Mouse (Mus musculus): ENCODE results near the gene Eral1. TPM values are rescaled to one million over a fixed set of nuclear protein-coding genes. Genes with fewer than 3 reads are reported as not detected.
"Not testable (repeated sequence)": the region's sequence is repeated elsewhere in the genome, so short reads cannot be mapped to it uniquely, and the experiment has no call there.

Gene Eral1
- polyA plus RNA-seq, 1 experiment: 34.0 TPM

- WGBS: under 1% methylated on average over 5 of the region's 5 CpGs
- TF ChIP-seq CTCF (IDR thresholded peaks at IDR 0.05; ENCODE audit: borderline replicate concordance, insufficient read depth, low read depth, low read length) (no peak), POLR2A (IDR thresholded peaks at IDR 0.05; ENCODE audit: borderline replicate concordance, insufficient read depth, low read length) (no peak)
- Histone ChIP-seq H3K27me3 (ENCODE audit: control insufficient read depth, insufficient read depth, low read length) (no peaks in the 10 kb centered on the region), H3K4me3 (replicated peaks; ENCODE audit: insufficient read depth, low read depth, low read length) (peak overlapping the region; percentile 16), H3K27ac (ENCODE audit: insufficient read depth, low read length) (peak overlapping the region; percentile 71), H3K4me1 (ENCODE audit: control insufficient read depth, insufficient read depth, low read length) (peaks cover 14% of the 10 kb centered on the region; the same call in 1 of the 2 replicates)
- peak; percentile 89 to 92 for DNase-seq
Observed at GRCm38 (mm10) chr11:78044758-78045251, 35.4 kb downstream of the Eral1 start.

DNA sequence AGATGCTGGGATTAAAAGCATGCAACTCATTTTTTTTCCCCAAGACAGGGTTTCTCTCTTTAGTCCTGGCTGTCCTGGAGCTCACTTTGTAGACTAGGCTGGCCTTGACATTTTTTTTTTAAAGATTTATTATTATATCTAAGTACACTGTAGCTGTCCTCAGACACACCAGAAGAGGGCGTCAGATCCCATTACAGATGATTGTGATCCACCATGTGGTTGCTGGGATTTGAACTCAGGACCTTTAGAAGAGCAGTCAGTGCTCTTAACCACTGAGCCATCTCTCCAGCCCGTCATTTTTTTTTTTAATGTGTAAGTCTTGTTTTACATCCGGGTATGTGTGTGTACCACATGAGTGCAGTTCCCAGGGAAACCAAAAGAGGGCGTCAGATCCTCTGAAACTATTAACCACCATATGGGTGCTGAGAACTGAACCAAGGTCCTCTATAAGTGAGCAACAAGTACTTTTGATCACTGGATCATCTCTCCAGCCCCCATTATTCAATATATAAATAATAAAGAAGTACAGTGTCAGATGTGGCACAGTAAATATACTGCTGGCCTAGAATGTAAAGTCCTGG is 37.8 kb downstream of the Eral1 start:
- H3K27me3 ChIP-seq (ENCODE audit: control insufficient read depth, insufficient read depth, low read length); H3K4me3 ChIP-seq (replicated peaks; ENCODE audit: insufficient read depth, low read depth, low read length); H3K27ac ChIP-seq (ENCODE audit: insufficient read depth, low read length): not testable (repeated sequence)
- H3K4me1 ChIP-seq (ENCODE audit: control insufficient read depth, insufficient read depth, low read length): peaks cover 16% of the 10 kb centered on the region
- 95% methylated on average over 4 of the region's 4 CpGs for WGBS
- DNase-seq: peak in 1 of 2 experiments; percentile 9

- Histone ChIP-seq H3K27ac (ENCODE audit: insufficient read depth, low read length) (no peak overlapping the region), H3K27me3 (ENCODE audit: control insufficient read depth, insufficient read depth, low read length) (no peaks in the 10 kb centered on the region), H3K4me3 (replicated peaks; ENCODE audit: insufficient read depth, low read depth, low read length) (no peak overlapping the region), H3K4me1 (ENCODE audit: control insufficient read depth, insufficient read depth, low read length) (peaks cover 16% of the 10 kb centered on the region)
- 44% methylated on average over 2 of the region's 2 CpGs for WGBS
- DNase-seq: no peak
- TF ChIP-seq POLR2A (IDR thresholded peaks at IDR 0.05; ENCODE audit: borderline replicate concordance, insufficient read depth, low read length): no peak
- no peak for TF ChIP-seq CTCF (IDR thresholded peaks at IDR 0.05; ENCODE audit: borderline replicate concordance, insufficient read depth, low read depth, low read length)
Observed at GRCm38 (mm10) chr11:78040878-78041277, 39.3 kb downstream of the Eral1 start.

- peaks cover 2% of the 10 kb centered on the region for H3K4me1 ChIP-seq (ENCODE audit: control insufficient read depth, insufficient read depth, low read length)
- peak within 1 kb of the TSS; percentile 91 for H3K4me3 ChIP-seq (replicated peaks; ENCODE audit: insufficient read depth, low read depth, low read length)
- 2% methylated on average over 55 of the region's 55 CpGs for WGBS
- no peaks in the 10 kb centered on the region for H3K27me3 ChIP-seq (ENCODE audit: control insufficient read depth, insufficient read depth, low read length)
- H3K27ac ChIP-seq (ENCODE audit: insufficient read depth, low read length): peak within 1 kb of the TSS; percentile 91
- DNase-seq: peak; percentile 61 to 65
- TF ChIP-seq POLR2A (IDR thresholded peaks at IDR 0.05; ENCODE audit: borderline replicate concordance, insufficient read depth, low read length): no peak
- TF ChIP-seq CTCF (IDR thresholded peaks at IDR 0.05; ENCODE audit: borderline replicate concordance, insufficient read depth, low read depth, low read length): no peak
Observed at GRCm38 (mm10) chr11:78037831-78038752, 42.1 kb downstream of the Eral1 start, which contains the start of gene Flot2. Gene Flot2, plus strand, starts transcription at chr11:78037931.

DNA sequence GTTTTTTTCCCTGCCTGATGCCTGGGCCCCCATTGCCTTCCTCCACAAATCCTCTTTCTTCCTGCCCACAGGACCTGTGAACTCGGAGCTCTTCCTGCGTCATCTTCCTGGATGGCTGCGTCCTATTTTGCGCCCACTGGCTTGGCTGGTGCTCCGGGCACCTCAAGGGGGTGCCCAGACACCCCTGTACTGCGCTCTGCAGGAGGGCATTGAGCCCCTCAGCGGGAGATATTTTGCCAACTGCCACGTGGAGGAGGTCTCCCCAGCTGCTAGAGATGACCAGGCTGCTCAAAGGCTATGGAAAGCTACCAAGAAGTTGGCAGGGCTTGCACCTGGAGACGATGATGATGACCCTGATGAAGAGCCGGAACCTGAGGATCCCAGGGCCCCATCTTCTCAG is 43.4 kb downstream of the Eral1 start:
- no peak for TF ChIP-seq POLR2A (IDR thresholded peaks at IDR 0.05; ENCODE audit: borderline replicate concordance, insufficient read depth, low read length)
- no peak for TF ChIP-seq CTCF (IDR thresholded peaks at IDR 0.05; ENCODE audit: borderline replicate concordance, insufficient read depth, low read depth, low read length)
- no peak for DNase-seq
- peaks cover 2% of the 10 kb centered on the region for H3K4me1 ChIP-seq (ENCODE audit: control insufficient read depth, insufficient read depth, low read length)
- no peak overlapping the region for H3K4me3 ChIP-seq (replicated peaks; ENCODE audit: insufficient read depth, low read depth, low read length)
- no peak overlapping the region for H3K27ac ChIP-seq (ENCODE audit: insufficient read depth, low read length)
- H3K27me3 ChIP-seq (ENCODE audit: control insufficient read depth, insufficient read depth, low read length): no peaks in the 10 kb centered on the region
- 72% methylated on average over 10 of the region's 10 CpGs for WGBS

GRCm38 (mm10) chr11:78033931-78034617 is 46.1 kb downstream of the Eral1 start:
- H3K4me1 ChIP-seq (ENCODE audit: control insufficient read depth, insufficient read depth, low read length): no peaks in the 10 kb centered on the region; the same call in none of the 2 replicates
- no peak overlapping the region for H3K27ac ChIP-seq (ENCODE audit: insufficient read depth, low read length)
- no peak overlapping the region for H3K4me3 ChIP-seq (replicated peaks; ENCODE audit: insufficient read depth, low read depth, low read length)
- no peak for DNase-seq
- WGBS: 85% methylated on average over 23 of the region's 23 CpGs
- H3K27me3 ChIP-seq (ENCODE audit: control insufficient read depth, insufficient read depth, low read length): no peaks in the 10 kb centered on the region
- TF ChIP-seq POLR2A (IDR thresholded peaks at IDR 0.05; ENCODE audit: borderline replicate concordance, insufficient read depth, low read length) (no peak), CTCF (IDR thresholded peaks at IDR 0.05; ENCODE audit: borderline replicate concordance, insufficient read depth, low read depth, low read length) (no peak)

DNA sequence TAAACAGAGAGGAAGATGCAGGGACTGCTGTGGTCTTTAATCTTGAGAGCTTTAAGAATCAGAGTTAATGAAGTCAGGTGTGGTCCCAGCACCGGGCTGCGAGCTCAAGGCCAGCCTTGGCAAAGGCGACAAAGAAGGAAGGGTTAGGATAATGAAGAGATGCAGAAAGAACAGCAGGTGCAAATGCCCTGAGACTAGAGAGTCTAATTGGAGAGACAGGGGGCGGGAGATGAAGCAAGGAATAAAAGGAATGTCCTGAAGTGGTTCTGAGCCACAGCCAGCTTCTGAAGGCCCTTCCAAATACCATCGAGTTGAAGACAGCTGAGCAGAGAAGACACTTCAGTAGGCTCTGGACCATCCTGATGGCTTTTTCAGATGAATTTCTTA is 47.4 kb downstream of the Eral1 start:
- no peak for DNase-seq
- WGBS: 2% methylated on average over 5 of the region's 5 CpGs
- no peak for TF ChIP-seq POLR2A (IDR thresholded peaks at IDR 0.05; ENCODE audit: borderline replicate concordance, insufficient read depth, low read length)
- no peak for TF ChIP-seq CTCF (IDR thresholded peaks at IDR 0.05; ENCODE audit: borderline replicate concordance, insufficient read depth, low read depth, low read length)
- Histone ChIP-seq H3K4me3 (replicated peaks; ENCODE audit: insufficient read depth, low read depth, low read length) (peak overlapping the region; percentile 92), H3K27ac (ENCODE audit: insufficient read depth, low read length) (peak overlapping the region; percentile 20), H3K4me1 (ENCODE audit: control insufficient read depth, insufficient read depth, low read length) (no peaks in the 10 kb centered on the region; the same call in none of the 2 replicates), H3K27me3 (ENCODE audit: control insufficient read depth, insufficient read depth, low read length) (no peaks in the 10 kb centered on the region)

Measured in cerebellum, adult 2 months (tissue).